Mouse (Mus musculus) left cerebral cortex, postnatal 25 days (tissue): ENCODE results near the gene Camsap3. TPM values are rescaled to one million over a fixed set of nuclear protein-coding genes. Genes with fewer than 3 reads are reported as not detected.
"Not testable (repeated sequence)": the region's sequence is repeated elsewhere in the genome, so short reads cannot be mapped to it uniquely, and the experiment has no call there.

Experiments
- DNase-seq, 2 experiments: peaks; one replicate each; pipeline ENCODE4 v3.0.0; 2022; ENCODE audit warnings: low spot score in 2 of 2, mixed read lengths in 1 of 2
- intact Hi-C: fragments of 180-260 bp; cut with DNase I; formaldehyde crosslinking; loops from one replicate; pipeline ENCODE4 v1.15.1; 2025
- total RNA-seq, 2 experiments: library from RNA; stranded (reverse); gene quantifications; 2 replicates each; pipeline ENCODE4 v1.2.3; 2021

Camsap3 gene
- 10 to 100 TPM; 39.5 to 39.9 TPM for total RNA-seq

DNA sequence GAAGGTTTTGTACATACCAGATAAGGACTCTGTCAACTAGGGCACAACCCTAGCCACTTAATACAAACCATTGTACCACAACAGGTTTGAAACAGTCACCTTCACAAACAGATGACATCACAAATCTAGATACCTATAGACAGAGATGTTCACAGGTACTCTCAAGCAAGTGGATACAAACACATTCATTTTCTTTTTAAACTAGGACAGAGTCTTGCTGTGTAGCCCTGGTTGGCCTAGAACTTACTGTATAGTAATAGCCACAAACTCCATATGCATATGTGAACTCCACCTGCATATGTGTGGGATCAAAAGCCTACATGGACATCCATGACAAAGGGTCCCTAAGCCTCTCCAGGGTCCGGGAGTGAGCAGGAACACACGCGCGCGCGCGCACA is at the start of gene Camsap3:
Camsap3 (plus strand) TSS at position 301 of the 398 bp plus-strand sequence.
- intact Hi-C loops = loop anchor here (5.0 kb wide), 1 partner anchor 35 kb away; the partner anchor contains the start of genes Pet100 and Xab2
- DNase-seq = no peak

- intact Hi-C loops = no loop called here
- DNase-seq = no peak
These were observed 49.4 kb upstream of the Camsap3 start for GRCm38 (mm10) chr8:3537666-3538065.

DNA sequence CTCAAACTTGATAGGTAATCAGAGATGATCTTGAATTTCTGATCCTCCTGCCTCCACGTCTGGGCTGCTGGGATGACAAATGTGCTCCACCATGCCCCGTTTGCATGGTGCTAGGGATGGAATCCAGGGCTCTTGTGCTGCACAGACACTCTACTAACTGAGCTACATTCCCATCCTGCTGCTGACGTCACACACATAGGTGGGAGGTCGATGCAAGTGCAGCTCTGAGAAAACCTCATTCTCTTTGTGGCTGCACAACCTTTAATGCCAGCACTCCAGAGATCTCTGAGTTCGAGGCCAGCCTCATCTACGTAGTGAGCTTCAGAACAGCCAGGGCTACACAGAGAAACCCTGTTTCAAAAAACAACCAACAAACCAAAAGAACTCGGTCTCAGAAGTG is 47.9 kb upstream of the Camsap3 start:
- DNase-seq = no peak
- intact Hi-C loops = no loop called here

GRCm38 (mm10) chr8:3540076-3540475 is 47.0 kb upstream of the Camsap3 start:
- intact Hi-C loops = no loop called here

DNA sequence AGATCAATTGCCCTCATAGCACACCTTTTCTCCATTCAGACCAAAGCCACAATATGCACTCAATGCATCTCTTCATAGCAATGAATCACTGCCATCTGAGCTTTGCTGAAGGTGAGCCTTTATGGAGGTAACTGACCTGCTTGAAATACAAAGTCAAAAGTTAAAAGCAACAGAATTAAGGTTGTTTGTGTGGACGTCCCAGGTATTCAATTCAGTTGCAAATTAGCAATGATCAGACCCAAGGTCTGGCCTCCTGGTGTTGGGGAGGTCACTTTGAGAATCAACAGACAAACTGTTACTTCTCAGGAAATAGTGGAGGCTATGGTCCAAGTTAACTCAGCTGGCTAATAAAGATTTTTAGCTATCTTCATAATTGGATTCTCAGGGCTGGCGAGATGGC is 40.6 kb upstream of the Camsap3 start:
- DNase-seq = no peak

More at GRCm38 (mm10) chr8:3540076-3540475, 47.0 kb upstream of the Camsap3 start:
- DNase-seq = no peak

GRCm38 (mm10) chr8:3552240-3552639 is 34.9 kb upstream of the Camsap3 start:
- no peak for DNase-seq
- intact Hi-C loops = no loop called here

More for the DNA sequence above, 40.6 kb upstream of the Camsap3 start:
- intact Hi-C loops = no loop called here

- no peak for DNase-seq
- intact Hi-C loops = no loop called here
These were observed 31.0 kb upstream of the Camsap3 start for GRCm38 (mm10) chr8:3556114-3556513.

DNA sequence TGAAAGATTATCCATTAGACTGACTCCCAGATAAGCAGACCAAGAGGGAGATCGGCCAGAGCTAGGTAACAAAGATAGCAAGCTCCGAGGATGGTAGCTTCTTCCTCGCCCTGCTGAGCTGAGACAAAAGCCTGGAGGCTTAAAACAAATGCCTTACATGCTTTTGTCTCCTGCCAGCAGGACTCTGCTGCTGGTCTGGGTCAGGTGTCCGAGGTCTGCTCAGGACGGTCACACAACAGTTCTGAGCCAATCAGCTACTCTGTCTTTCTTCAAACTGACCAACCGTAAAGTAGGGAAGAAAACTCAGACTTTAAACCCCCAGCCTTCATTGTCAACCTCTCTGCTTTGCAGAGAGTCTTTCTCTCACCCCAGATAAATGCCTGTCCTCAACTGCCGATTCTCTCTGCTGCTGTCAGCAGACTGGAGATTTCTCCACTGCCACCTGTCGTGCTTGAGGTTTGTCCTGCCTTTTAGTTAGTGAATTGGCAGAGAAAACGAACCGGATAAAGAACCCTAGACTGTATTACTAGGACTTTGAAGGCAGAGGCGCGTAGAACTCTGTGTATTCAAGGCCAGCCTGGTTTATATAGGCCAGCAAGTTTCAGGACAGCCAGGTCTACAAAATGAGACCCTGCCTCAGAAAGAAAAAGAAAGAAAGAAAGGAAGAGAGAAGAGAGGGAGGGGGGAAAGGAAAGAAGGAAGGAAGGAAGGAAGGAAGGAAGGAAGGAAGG is 19.3 kb upstream of the Camsap3 start, which contains the start of gene C330021F23Rik:
C330021F23Rik (plus strand) TSS at position 350 of the 731 bp plus-strand sequence.
- no peak for DNase-seq
- intact Hi-C loops = no loop called here

GRCm38 (mm10) chr8:3568378-3568777 is 18.7 kb upstream of the Camsap3 start:
- no peak for DNase-seq
- intact Hi-C loops = no loop called here

DNA sequence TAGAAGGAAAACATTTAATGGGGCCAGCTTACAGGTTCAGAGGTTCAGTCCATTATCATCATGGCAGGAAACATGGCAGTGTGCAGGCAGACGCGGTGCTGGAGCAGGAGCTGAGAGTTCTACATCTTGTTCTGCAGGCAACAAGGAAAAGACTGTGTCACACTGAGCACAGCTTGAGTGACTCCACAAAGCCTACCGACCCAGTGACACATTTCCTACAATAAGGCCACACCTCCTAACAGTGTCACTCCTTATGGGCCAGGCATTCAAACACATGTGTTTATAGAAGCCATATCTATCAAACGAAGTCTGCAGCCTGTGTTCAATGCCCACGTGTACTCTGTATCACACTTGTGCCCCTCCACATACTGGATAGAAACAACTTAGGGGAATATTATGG is 17.3 kb upstream of the Camsap3 start:
- intact Hi-C loops = no loop called here
- DNase-seq = no peak

GRCm38 (mm10) chr8:3574546-3574945 is 12.5 kb upstream of the Camsap3 start:
- intact Hi-C loops = no loop called here
- DNase-seq = no peak

DNA sequence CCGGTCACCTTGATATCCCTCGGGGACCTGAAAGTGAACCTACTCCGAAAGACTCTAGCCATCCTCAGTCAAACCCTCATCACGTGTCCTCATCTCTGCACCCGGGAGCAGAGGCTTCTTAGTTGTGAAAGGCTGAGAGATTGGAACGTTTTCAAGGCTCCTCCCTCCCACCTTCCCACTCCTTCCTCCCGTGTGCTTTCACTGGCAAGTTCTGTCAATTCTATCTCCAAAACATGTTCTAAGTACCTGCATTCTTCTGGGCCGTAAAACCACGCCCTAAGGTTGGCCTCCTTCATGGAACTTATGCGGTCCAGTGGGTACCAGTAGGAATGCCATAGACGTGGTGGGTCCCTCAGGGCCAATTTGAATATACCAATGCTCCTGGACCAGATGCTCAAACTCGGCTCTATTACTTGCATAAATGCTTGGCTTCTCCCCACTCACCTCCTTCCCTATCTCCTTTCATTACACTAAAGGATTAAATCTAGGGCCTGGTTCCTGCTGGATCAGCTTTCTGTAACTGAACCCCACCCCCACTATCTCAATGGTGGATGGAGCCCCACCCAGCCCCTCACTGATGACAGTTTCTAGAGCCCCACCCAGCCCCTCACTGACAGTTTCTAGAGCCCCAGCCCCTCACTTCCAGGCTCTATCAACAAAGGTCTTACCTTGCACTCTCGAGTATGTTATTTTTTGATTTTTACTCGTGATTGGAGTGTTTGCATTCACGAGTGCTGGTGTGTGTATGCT is 10.7 kb upstream of the Camsap3 start:
- no peak for DNase-seq
- intact Hi-C loops = no loop called here

- intact Hi-C loops = no loop called here
These were observed 7.4 kb upstream of the Camsap3 start for GRCm38 (mm10) chr8:3579390-3580364.

DNA sequence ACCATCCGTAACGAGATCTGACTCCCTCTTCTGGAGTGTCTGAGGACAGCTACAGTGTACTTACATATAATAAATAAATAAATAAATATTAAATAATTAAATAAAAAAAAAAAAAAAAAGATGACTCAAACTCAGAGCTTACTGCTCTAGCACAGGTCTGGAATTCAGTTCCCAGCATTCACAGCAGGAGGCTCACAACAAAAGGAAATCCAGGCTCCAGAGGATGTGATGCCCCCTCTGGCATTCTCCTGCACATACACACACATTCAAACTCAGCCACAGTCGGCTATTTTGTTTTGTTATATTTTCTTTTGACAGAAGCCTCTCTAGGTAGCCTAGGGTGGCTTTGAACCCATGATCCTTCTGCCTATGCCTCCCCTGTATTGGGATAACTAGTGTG is 5.1 kb upstream of the Camsap3 start:
- intact Hi-C loops, DNase-seq: not testable (repeated sequence)

More at GRCm38 (mm10) chr8:3579390-3580364, 7.4 kb upstream of the Camsap3 start:
- DNase-seq = no peak

DNA sequence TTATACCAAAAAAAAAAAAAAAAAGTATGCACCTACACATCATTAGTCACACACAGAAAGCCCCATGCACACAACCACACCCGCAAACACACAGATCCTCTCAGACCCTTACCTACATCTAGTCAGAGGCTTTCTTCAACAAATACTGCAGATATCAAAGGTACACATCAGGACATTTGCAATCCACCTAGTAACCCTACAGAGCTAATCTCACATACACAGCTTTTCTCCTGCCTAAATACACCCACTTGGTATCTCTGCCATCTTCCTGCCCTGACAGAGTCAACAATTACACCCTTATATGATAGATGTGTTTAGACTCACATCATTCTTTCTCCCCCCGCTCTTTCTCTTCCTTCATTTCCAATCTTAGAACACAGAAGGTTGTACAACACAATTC is 641 bp upstream of the Camsap3 start:
- DNase-seq = no peak
- intact Hi-C loops = loop anchor here (5.0 kb wide), 1 partner anchor 36 kb away; the partner anchor contains the start of genes Pet100 and Xab2

GRCm38 (mm10) chr8:3587391-3588257 is 531 bp downstream of the Camsap3 start:
- intact Hi-C loops = loop anchor here (5.0 kb wide), 1 partner anchor 35 kb away; the partner anchor contains the start of genes Pet100 and Xab2
- DNase-seq = peak; percentile 73 to 80

DNA sequence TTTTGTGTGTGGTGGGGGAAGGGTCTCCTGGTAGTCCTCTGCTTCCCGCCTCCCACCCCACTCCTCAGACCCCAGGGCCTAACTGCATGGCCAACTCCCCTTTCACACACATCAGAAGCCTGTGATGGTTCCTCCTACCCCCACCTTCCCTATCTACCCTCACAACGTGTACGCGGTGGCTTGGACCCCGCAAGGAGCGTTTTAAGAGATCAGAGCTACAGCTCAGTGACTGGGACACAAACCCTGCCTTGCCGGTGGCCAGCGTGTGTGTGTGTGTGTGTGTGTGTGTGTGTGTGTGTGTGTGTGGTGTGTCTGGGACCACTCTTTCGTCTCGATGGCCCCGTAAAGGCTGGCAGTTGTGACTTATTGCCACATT is 1.2 kb downstream of the Camsap3 start:
- intact Hi-C loops = loop anchor here (5.0 kb wide), 1 partner anchor 34 kb away; the partner anchor contains the start of genes Pet100 and Xab2
- DNase-seq = peak in 1 of 2 experiments; percentile 22

DNA sequence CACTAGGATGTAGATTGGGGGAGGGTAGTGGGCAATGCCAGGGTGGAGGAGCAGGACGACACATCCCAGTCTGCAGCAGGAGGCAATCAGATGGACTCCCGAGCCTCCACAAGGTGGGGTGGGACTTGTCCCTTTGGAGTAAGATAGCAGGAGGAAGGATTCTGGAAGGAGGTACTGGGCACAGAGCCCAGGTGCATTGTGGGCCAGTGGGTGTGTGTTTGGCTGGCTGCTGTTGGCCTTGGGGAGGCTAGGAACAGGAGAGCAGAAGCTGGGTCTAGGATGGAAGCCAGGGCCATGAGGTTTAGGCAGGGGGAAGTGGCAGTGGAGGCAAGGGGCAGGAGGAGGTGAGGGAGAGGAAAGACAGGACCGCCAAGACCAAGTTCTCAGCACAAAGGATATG is 6.4 kb downstream of the Camsap3 start:
- intact Hi-C loops = no loop called here
- DNase-seq = peak in 1 of 2 experiments; percentile 34
